Mouse (Mus musculus): ENCODE data around the gene Fam49a.

Fam49a gene

GRCm38 (mm10) chr12:12270495-12270894 lies 8.6 kb downstream of the Fam49a start:
- DNase-seq (ENCODE audit: low spot score in 2 of 2), result no peak

- no peak for DNase-seq (ENCODE audit: low spot score in 2 of 2)
Observed at GRCm38 (mm10) chr12:12274115-12274514, 12.2 kb downstream of the Fam49a start.

GRCm38 (mm10) chr12:12275124-12275779 lies 13.3 kb downstream of the Fam49a start:
- no peak for DNase-seq (ENCODE audit: low spot score in 2 of 2)

- no peak for DNase-seq (ENCODE audit: low spot score in 2 of 2)
Observed at GRCm38 (mm10) chr12:12277741-12278463, 16.0 kb downstream of the Fam49a start.

- DNase-seq (ENCODE audit: low spot score in 2 of 2), result no peak
Observed at GRCm38 (mm10) chr12:12278464-12278872, 16.5 kb downstream of the Fam49a start.

- no peak for DNase-seq (ENCODE audit: low spot score in 2 of 2)
Observed at GRCm38 (mm10) chr12:12283702-12284288, 21.9 kb downstream of the Fam49a start.

GRCm38 (mm10) chr12:12284521-12284920 lies 22.6 kb downstream of the Fam49a start:
- DNase-seq (ENCODE audit: low spot score in 2 of 2), result no peak

- DNase-seq (ENCODE audit: low spot score in 2 of 2), result peak in 1 of 2 experiments; percentile 59
Observed at GRCm38 (mm10) chr12:12287131-12287786, 25.3 kb downstream of the Fam49a start.

GRCm38 (mm10) chr12:12287787-12288132 lies 25.8 kb downstream of the Fam49a start:
- DNase-seq (ENCODE audit: low spot score in 2 of 2), result no peak

GRCm38 (mm10) chr12:12288586-12288985 lies 26.6 kb downstream of the Fam49a start:
- DNase-seq (ENCODE audit: low spot score in 2 of 2), result no peak

GRCm38 (mm10) chr12:12289636-12290035 lies 27.7 kb downstream of the Fam49a start:
- DNase-seq (ENCODE audit: low spot score in 2 of 2), result no peak

- no peak for DNase-seq (ENCODE audit: low spot score in 2 of 2)
Observed at GRCm38 (mm10) chr12:12292043-12292618, 30.2 kb downstream of the Fam49a start.

GRCm38 (mm10) chr12:12294380-12295171 lies 32.6 kb downstream of the Fam49a start:
- DNase-seq (ENCODE audit: low spot score in 2 of 2), result no peak

- DNase-seq (ENCODE audit: low spot score in 2 of 2), result no peak
Observed at GRCm38 (mm10) chr12:12298451-12298850, 36.5 kb downstream of the Fam49a start.

- DNase-seq (ENCODE audit: low spot score in 2 of 2), result no peak
Observed at GRCm38 (mm10) chr12:12299303-12299702, 37.4 kb downstream of the Fam49a start.

- no peak for DNase-seq (ENCODE audit: low spot score in 2 of 2)
Observed at GRCm38 (mm10) chr12:12301149-12301548, 39.2 kb downstream of the Fam49a start.

GRCm38 (mm10) chr12:12301815-12302214 lies 39.9 kb downstream of the Fam49a start:
- no peak for DNase-seq (ENCODE audit: low spot score in 2 of 2)

- no peak for DNase-seq (ENCODE audit: low spot score in 2 of 2)
Observed at GRCm38 (mm10) chr12:12306214-12306613, 44.3 kb downstream of the Fam49a start.

GRCm38 (mm10) chr12:12306814-12307213 lies 44.9 kb downstream of the Fam49a start:
- no peak for DNase-seq (ENCODE audit: low spot score in 2 of 2)

- no peak for DNase-seq (ENCODE audit: low spot score in 2 of 2)
Observed at GRCm38 (mm10) chr12:12307245-12307644, 45.3 kb downstream of the Fam49a start.

GRCm38 (mm10) chr12:12313437-12313836 lies 51.5 kb downstream of the Fam49a start:
- DNase-seq (ENCODE audit: low spot score in 2 of 2), result no peak
